Mouse (Mus musculus) testis, postnatal 14 days (tissue): ENCODE results near the gene Pccb.
A peak's percentile ranks its signal among the peaks of the same experiment; 100 is the strongest.

Experiments
- DNase-seq: peaks from one replicate; pipeline ENCODE4 v3.0.0; 2021; ENCODE audit warnings: low spot score

The Pccb gene

DNA sequence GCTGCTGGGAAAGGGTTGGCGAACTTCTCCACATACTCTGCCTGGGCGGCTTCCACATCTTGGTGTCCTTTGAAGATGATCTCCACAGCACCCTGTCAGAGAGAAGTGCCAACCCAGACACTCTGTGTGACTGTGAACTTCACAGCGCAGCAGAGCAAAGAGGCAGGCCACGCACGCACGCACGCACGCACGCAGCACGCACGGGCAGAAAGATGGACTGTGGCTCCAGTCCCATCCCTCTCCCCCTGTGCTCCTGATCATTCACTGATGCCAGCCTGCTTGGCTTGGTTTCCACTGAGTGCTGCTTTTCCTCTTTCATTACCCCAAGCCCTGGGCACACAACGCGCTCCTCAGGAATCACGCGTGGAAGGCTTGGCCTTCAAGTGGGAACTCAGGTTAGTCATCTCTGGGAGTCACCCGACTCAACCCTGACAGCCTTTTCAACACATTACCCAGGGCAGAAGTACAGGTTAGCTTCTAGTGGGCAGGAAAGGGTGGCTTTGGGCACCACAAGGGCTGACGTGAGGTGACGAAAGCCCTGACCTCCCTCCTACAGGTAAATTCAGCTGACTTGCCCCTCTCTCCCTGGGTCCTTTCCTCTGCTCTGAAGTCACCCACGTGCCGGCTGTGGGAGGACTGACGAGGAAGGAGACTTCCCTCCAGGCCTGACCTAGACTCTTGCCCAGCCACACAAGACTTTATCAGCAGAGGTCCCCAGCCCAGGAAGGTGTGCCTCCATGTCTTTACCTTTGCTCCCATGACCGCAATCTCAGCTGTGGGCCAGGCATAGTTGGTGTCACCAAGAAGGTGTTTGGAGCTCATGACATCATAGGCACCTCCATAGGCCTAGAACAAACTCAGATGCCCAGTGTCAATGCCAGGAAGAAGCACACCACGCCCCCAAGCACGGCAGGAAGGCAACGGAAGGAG is 50.1 kb downstream of the Pccb start:
- DNase-seq: no peak

DNA sequence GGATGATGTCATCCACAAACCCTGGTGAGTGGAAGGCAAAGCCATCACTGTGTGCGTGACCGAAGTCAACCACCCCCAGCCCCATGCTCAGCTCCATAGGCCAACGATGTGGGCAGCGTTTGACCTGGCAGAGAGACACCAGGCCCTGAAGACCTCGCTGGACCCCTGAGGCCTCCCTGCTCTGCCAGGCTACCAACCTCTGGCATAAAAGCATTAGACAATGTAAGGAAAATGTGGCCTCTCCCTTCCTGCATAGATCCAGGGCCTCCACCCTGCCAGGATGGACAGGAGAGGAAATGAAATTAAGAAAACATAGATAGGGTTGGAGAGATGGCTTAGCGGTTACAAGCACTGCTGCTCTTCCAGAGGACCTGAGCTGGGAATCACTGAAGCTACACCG is 51.9 kb downstream of the Pccb start:
- no peak for DNase-seq

GRCm38 (mm10) chr9:100979260-100979659 is 55.4 kb downstream of the Pccb start:
- peak; percentile 16 for DNase-seq

- no peak for DNase-seq
These were observed 56.0 kb downstream of the Pccb start for GRCm38 (mm10) chr9:100978666-100979065.

GRCm38 (mm10) chr9:100969461-100969860 is 65.2 kb downstream of the Pccb start:
- DNase-seq: no peak

- no peak for DNase-seq
These were observed 70.6 kb downstream of the Pccb start for GRCm38 (mm10) chr9:100964106-100964505.

- DNase-seq: no peak
These were observed 71.2 kb downstream of the Pccb start for GRCm38 (mm10) chr9:100963428-100963912.

DNA sequence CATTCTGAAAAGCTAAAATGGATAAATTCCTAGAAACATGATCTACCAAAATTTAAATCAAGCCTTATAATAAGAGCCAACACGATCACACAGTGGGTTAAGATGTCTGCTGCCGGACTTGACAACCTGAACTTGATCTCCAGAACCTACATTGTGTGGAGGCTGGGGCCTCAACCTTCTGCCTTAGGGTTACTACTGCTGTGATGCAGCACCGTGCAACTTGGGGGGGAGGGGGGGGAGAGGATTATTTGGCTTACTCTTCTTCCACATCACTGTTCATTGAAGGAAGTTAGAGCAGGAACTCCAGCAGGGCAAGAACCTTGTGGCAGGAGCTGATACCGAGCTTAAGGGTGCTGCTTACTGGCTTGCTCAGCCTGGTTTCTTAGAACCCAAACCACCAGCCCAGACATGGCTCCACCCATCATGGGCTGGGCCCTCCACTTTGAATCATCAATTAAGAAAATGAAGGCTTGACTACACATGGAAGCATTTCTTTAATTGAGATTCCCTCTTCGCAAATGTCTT is 71.7 kb downstream of the Pccb start:
- no peak for DNase-seq

DNA sequence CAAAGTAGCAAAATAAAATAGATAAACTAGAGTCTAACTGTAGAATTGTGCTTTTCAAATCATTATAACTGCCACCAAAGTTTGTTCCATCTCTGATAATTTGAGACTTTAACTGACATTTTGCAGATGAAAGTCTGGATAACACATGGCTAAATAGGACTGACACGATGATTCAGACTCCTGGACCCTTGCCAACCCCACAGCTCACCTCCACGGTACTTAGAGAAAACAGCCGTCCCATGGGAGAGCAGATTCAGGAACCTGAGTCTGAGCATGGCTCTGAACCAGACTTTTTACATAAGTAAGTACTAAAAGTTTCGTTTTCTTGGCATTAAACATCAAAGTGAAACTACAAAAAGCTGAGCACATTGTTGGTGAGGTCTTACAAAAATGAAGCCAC is 83.2 kb downstream of the Pccb start:
- peak; percentile 13 for DNase-seq

GRCm38 (mm10) chr9:100944677-100945365 is 89.9 kb downstream of the Pccb start:
- DNase-seq: no peak

GRCm38 (mm10) chr9:100942042-100942441 is 92.7 kb downstream of the Pccb start:
- no peak for DNase-seq
